Mouse (Mus musculus) thymus, adult 2 months (tissue): Measurements from ENCODE around the gene Fscn3. TPM values are rescaled to one million over a fixed set of nuclear protein-coding genes. Genes with fewer than 3 reads are reported as not detected.

Experiments
- DNase-seq: peaks from one replicate; pipeline ENCODE4 v3.0.0; 2021
- H3K27ac ChIP-seq: fragments of 200-500 bp; 2 replicates; pipeline ENCODE4 v1.5.1; 2012; ENCODE audit warnings: low read length, control low read depth; ENCODE audit not compliant: control insufficient read depth, insufficient read depth
- H3K27me3 ChIP-seq: fragments of 200-500 bp; 2 replicates; pipeline ENCODE4 v1.6.1; 2012; ENCODE audit warnings: mild to moderate bottlenecking, low read length, moderate library complexity, mixed read lengths; ENCODE audit not compliant: control insufficient read depth, insufficient read depth
- H3K36me3 ChIP-seq: fragments of 200-500 bp; 2 replicates; pipeline ENCODE4 v1.6.1; 2012; ENCODE audit warnings: mild to moderate bottlenecking, low read length, moderate library complexity; ENCODE audit not compliant: control insufficient read depth, insufficient read depth
- H3K4me1 ChIP-seq: fragments of 200-500 bp; replicated peaks from 2 replicates; pipeline ENCODE4 v1.6.1; 2012; ENCODE audit warnings: low read length; ENCODE audit not compliant: control insufficient read depth, insufficient read depth
- H3K4me3 ChIP-seq: fragments of 200-500 bp; 2 replicates; pipeline ENCODE4 v1.5.1; 2012; ENCODE audit warnings: mild to moderate bottlenecking, low read length, control low read depth, moderate library complexity; ENCODE audit not compliant: control insufficient read depth, insufficient read depth
- CTCF ChIP-seq: fragments of 200-500 bp; IDR thresholded peaks from 2 replicates; pipeline ENCODE4 v1.5.1; 2012; ENCODE audit warnings: mild to moderate bottlenecking, control low read depth, low read length, moderate library complexity, borderline replicate concordance; ENCODE audit not compliant: control insufficient read depth, poor library complexity, insufficient read depth; ENCODE audit errors: extremely low read depth
- POLR2A ChIP-seq: fragments of 200-500 bp; IDR thresholded peaks from 2 replicates; pipeline ENCODE4 v1.6.1; 2012; ENCODE audit warnings: mild to moderate bottlenecking, low read length, control low read depth, moderate library complexity; ENCODE audit not compliant: control insufficient read depth, poor library complexity, insufficient read depth; ENCODE audit errors: extremely low read depth
- WGBS: fragments of 180-500 bp; shearing (Covaris S2); methylation state at CpG from one replicate; pipeline ENCODE4 v1.1.7; 2018; 5-methylcytosine and 5-hydroxymethylcytosine counted together
- polyA plus RNA-seq: library from polyadenylated mRNA; depleted of rRNA; stranded (reverse); fragments of >200 nt; gene quantifications from 2 replicates; pipeline ENCODE4 v1.2.3, GENCODE M21; 2012

The Fscn3 gene
- polyA plus RNA-seq, 1 experiment: 0.19 TPM

GRCm38 (mm10) chr6:28423767-28424695 lies 3.6 kb upstream of the Fscn3 start:
- no peaks in the 10 kb centered on the region for H3K27me3 ChIP-seq
- peak; percentile 57 for DNase-seq
- H3K36me3 ChIP-seq: peaks cover 5% of the 10 kb centered on the region; the same call in 1 of the 2 replicates
- H3K4me3 ChIP-seq: peak overlapping the region; percentile 74
- H3K4me1 ChIP-seq: peaks cover 34% of the 10 kb centered on the region
- 17% methylated on average over 43 of the region's 46 CpGs for WGBS
- no peak overlapping the region for H3K27ac ChIP-seq
- TF ChIP-seq POLR2A (no peak), CTCF (0 out of 2 replicates have a peak, but pooled peaks have one; percentile 38)

DNA sequence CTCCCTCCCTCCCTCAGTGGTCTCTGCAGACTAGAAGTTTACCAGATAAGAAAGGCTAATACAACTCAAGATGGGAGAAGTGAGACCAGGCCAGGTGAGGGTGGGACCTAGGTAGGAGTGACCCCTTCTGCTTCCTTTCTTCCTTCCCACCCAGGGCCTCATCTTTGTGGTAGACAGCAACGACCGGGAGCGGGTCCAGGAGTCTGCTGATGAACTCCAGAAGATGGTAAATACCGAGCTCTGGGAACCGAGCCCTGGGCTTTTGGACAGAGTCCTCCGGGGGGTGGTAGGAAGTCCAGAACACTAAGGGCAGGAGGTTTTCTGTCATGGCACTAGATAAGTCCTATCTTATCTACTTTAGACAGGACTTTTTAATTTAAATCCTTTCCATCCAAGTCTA lies 2.6 kb upstream of the Fscn3 start:
- no peak for DNase-seq

GRCm38 (mm10) chr6:28428290-28428689 lies 701 bp downstream of the Fscn3 start, which contains the start of gene Gcc1:
TSS of gene Gcc1 (minus strand) at chr6:28428390.
- H3K27ac ChIP-seq: no peak within 1 kb of the TSS
- H3K4me1 ChIP-seq: peaks cover 20% of the 10 kb centered on the region
- peaks cover 5% of the 10 kb centered on the region; the same call in 1 of the 2 replicates for H3K36me3 ChIP-seq
- H3K4me3 ChIP-seq: no peak within 1 kb of the TSS
- TF ChIP-seq POLR2A (no peak), CTCF (no peak)
- 95% methylated on average over 3 of the region's 3 CpGs for WGBS
- no peaks in the 10 kb centered on the region for H3K27me3 ChIP-seq
- no peak for DNase-seq

More for the DNA sequence above, 2.6 kb upstream of the Fscn3 start:
- Histone ChIP-seq H3K4me1 (peaks cover 34% of the 10 kb centered on the region), H3K27me3 (no peaks in the 10 kb centered on the region), H3K27ac (no peak overlapping the region), H3K4me3 (no peak overlapping the region), H3K36me3 (peaks cover 5% of the 10 kb centered on the region; the same call in 1 of the 2 replicates)
- WGBS: 95% methylated on average over 6 of the region's 6 CpGs
- TF ChIP-seq POLR2A (no peak), CTCF (no peak)

DNA sequence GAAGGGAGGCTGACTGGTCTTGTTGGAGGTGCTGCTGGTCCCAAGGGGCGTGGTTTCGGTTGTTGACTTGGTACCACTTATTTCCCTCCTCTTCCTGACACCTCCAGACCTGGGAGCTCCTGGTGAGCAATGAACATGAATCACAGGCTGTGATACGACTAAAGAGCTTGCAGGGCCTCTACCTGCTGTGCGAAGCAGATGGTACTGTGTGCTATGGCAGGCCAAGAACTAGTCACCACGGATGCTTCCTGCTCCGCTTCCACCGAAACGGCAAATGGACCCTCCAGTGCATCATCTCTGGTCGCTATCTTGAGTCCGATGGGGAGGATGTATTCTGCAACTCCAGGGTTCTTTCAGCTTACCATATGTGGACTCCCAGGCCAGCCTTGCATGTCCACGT lies 2.3 kb downstream of the Fscn3 start:
- WGBS: 97% methylated on average over 11 of the region's 11 CpGs
- no peak overlapping the region for H3K4me3 ChIP-seq
- DNase-seq: no peak
- peaks cover 12% of the 10 kb centered on the region for H3K4me1 ChIP-seq
- peaks cover 5% of the 10 kb centered on the region; the same call in 1 of the 2 replicates for H3K36me3 ChIP-seq
- no peak overlapping the region for H3K27ac ChIP-seq
- TF ChIP-seq POLR2A (no peak), CTCF (no peak)
- no peaks in the 10 kb centered on the region for H3K27me3 ChIP-seq

GRCm38 (mm10) chr6:28430795-28431537 lies 3.4 kb downstream of the Fscn3 start:
- Histone ChIP-seq H3K4me1 (peaks cover 11% of the 10 kb centered on the region), H3K36me3 (peaks cover 3% of the 10 kb centered on the region; the same call in 1 of the 2 replicates), H3K27ac (no peak overlapping the region), H3K27me3 (no peaks in the 10 kb centered on the region), H3K4me3 (no peak overlapping the region)
- DNase-seq: no peak
- TF ChIP-seq CTCF (no peak), POLR2A (no peak)
- 92% methylated on average over 10 of the region's 10 CpGs for WGBS

GRCm38 (mm10) chr6:28431538-28431855 lies 3.9 kb downstream of the Fscn3 start:
- Histone ChIP-seq H3K27ac (no peak overlapping the region), H3K4me3 (no peak overlapping the region), H3K27me3 (no peaks in the 10 kb centered on the region), H3K36me3 (no peaks in the 10 kb centered on the region), H3K4me1 (peaks cover 6% of the 10 kb centered on the region)
- DNase-seq: no peak
- no peak for TF ChIP-seq CTCF
- WGBS: 92% methylated on average over 6 of the region's 6 CpGs

DNA sequence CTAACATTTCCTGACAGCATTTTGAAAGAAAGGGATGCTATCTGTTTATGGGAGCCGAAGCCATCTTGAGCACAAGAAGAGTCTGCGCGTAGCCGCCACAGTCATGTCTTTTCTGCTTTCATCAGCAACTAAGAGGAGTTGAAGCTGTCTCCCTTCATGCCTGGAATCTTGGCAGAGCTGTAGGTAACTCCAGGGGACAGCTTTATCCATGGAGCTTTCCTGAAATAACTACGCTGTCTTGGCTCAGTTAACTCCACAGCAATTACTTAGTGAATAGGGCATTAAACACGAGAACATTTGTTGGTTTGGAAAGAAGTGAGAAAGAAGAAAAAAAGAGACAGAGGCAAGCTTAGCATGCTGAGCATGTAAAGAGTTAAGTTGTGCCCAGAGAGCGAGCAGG lies 20.3 kb downstream of the Fscn3 start:
- Histone ChIP-seq H3K4me1 (no peaks in the 10 kb centered on the region), H3K27ac (no peak overlapping the region), H3K36me3 (no peaks in the 10 kb centered on the region), H3K27me3 (no peaks in the 10 kb centered on the region; the same call in 1 of the 2 replicates), H3K4me3 (no peak overlapping the region)
- TF ChIP-seq POLR2A: no peak
- 92% methylated on average over 7 of the region's 7 CpGs for WGBS
- no peak for DNase-seq
